Mouse (Mus musculus) kidney, postnatal 4 days (tissue): ENCODE measurements around the gene 1700029I15Rik.

Experiments
- DNase-seq, 2 experiments: peaks; one replicate each; pipeline ENCODE4 v3.0.0; 2021; ENCODE audit warnings: mixed read lengths in 2 of 2

Gene 1700029I15Rik

DNA sequence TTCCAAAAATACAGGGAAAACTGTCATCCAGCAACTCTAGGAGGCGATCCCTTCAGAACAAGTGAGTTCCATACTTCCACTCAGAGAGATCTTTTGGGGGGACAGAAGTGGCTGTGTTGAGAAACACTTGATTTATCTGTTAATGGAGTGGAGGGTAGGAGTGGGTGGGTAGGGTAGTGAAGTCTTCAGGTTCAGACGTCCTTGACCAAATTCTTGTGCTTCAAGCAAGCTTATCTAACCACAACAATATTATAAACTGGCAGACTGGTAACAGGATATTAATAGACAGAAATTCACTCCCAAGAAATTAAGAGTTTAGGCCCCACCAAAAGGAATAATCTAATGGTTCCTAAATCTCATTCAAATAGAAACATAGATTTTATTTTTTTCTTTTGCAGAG, 47.8 kb downstream of the 1700029I15Rik start:
- no peak for DNase-seq

DNA sequence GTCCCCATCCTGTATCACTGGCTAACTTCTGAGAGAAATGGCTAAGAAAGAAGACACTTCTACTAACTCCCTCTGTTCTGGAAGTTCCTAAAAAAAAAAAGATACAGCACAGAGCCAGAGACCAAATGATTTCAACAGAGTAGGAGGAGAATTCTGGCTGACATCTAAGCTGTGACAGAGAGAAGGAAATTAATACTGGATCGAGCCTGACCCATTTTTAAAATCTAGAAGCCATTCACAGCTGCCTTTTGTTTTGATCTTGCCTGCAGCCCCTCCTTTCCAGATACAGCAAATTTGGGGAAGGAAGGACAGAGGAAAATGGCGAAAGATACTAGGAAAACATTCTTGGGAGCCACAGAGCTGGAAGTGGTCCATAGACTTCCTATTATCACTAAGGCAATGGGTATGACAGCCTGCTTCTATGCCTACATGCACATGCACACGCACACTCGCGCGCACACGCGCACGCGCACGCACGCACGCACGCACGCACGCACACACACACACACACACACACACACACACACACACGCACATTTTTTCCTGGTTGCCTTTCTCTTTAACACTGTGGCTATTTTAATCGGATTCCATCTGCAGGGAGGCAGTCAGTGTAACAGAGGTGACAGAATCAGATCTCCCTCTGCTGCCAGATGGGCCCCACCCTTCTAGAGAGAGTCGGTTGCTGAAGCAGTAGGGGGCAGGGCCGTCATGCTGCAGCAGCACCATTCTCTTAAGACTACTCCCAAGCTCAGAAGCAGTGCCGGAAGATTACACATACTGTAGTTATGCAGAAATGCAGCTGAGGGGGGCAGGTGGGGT, 48.6 kb downstream of the 1700029I15Rik start:
- DNase-seq = peak; percentile 63 to 77

- DNase-seq = peak; percentile 21 to 43
Measured at GRCm38 (mm10) chr2:92431611-92432179, 49.4 kb downstream of the 1700029I15Rik start.

GRCm38 (mm10) chr2:92432299-92433295, 50.3 kb downstream of the 1700029I15Rik start:
- DNase-seq = peak; percentile 81 to 85

GRCm38 (mm10) chr2:92433578-92434374, 51.4 kb downstream of the 1700029I15Rik start, which contains the start of gene Cry2:
Gene Cry2, minus strand, starts transcription at chr2:92434043.
- DNase-seq = peak; percentile 99

DNA sequence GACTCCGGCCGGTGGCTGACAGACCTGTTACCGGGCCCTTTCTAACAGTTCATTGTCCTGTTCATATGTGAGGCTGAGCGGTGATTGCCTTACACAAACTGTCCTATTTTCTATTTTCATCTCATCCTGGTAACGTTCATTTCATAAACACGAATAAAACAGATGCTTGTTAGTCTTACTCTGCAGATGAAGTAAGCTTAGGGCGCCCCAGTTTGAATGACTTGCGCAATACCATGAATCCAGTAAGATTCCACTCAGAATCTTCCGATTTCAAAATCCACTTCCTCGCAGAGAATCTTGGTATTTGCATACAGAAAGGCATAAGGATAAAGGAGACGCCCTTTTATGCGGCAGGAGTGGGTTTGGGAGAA, 52.0 kb downstream of the 1700029I15Rik start:
- no peak for DNase-seq

DNA sequence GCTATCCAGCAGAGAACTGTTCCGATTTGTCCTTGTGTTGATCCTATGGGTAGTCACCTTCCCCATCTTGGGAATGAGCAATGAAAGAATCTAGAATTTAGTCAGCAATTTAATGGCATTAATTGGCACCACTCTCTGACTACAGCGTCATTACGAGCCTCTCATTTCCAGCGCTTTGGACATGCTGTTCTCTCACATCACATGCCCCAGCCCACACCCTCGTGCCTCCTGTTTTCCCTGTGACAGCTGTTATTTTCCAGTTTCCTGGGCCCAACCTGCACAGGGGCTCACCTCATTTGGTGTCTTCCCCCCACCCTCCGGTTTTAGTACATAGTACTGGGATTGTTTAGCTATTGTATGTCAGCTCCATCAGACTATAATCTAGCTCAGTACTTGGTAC, 52.7 kb downstream of the 1700029I15Rik start:
- no peak for DNase-seq
